Mouse (Mus musculus) hindbrain, embryonic 15.5 days (tissue): ENCODE measurements around the gene Fam151a. TPM values are rescaled to one million over a fixed set of nuclear protein-coding genes. Genes with fewer than 3 reads are reported as not detected.
"Not testable (repeated sequence)": the region's sequence is repeated elsewhere in the genome, so short reads cannot be mapped to it uniquely, and the experiment has no call there.

Experiments
- ATAC-seq: fragments of 200-750 bp; cut with Nextera tagmentation; 2 replicates; pipeline ENCODE4 v1.8.0; 2017; ENCODE audit warnings: low read depth, moderate number of reproducible peaks, moderate TSS enrichment; ENCODE audit not compliant: low FRiP score
- H3K27ac ChIP-seq: fragments of 300-500 bp; sonication (generic); replicated peaks from 2 replicates; pipeline ENCODE4 v1.5.1; 2015; ENCODE audit warnings: mild to moderate bottlenecking, inconsistent platforms
- H3K27me3 ChIP-seq: fragments of 300-500 bp; sonication (generic); 2 replicates; pipeline ENCODE4 v1.6.1; 2015; ENCODE audit warnings: control low read depth, inconsistent platforms
- H3K36me3 ChIP-seq: fragments of 300-500 bp; sonication (generic); 2 replicates; pipeline ENCODE4 v1.6.1; 2015; ENCODE audit warnings: control low read depth, inconsistent platforms
- H3K4me1 ChIP-seq: fragments of 300-500 bp; sonication (generic); replicated peaks from 2 replicates; pipeline ENCODE4 v1.6.1; 2015; ENCODE audit warnings: control low read depth, inconsistent platforms
- H3K4me2 ChIP-seq: fragments of 300-500 bp; sonication (generic); 2 replicates; pipeline ENCODE4 v1.6.1; 2015; ENCODE audit warnings: moderate library complexity, mild to moderate bottlenecking, inconsistent platforms
- H3K4me3 ChIP-seq: fragments of 300-500 bp; sonication (generic); 2 replicates; pipeline ENCODE4 v1.5.1; 2015; ENCODE audit warnings: mild to moderate bottlenecking, inconsistent platforms
- H3K9ac ChIP-seq: fragments of 300-500 bp; sonication (generic); 2 replicates; pipeline ENCODE4 v1.6.1; 2015; ENCODE audit warnings: inconsistent platforms
- H3K9me3 ChIP-seq: fragments of 300-500 bp; sonication (generic); 2 replicates; pipeline ENCODE4 v1.6.1; 2016; ENCODE audit warnings: control low read depth, inconsistent platforms
- WGBS: fragments of 180-500 bp; shearing (Covaris S2); methylation state at CpG from one replicate; pipeline ENCODE4 v1.1.7; 2015; 5-methylcytosine and 5-hydroxymethylcytosine counted together
- polyA plus RNA-seq: library from polyadenylated mRNA; unstranded; fragments of >200 nt; fragmentation: Nextera tagmentation; extraction: Ambion mirVana; gene quantifications from 2 replicates; pipeline ENCODE4 v1.2.1, GENCODE M21; 2015

Fam151a gene
- polyA plus RNA-seq, 1 experiment from 2014 or later: not detected

DNA sequence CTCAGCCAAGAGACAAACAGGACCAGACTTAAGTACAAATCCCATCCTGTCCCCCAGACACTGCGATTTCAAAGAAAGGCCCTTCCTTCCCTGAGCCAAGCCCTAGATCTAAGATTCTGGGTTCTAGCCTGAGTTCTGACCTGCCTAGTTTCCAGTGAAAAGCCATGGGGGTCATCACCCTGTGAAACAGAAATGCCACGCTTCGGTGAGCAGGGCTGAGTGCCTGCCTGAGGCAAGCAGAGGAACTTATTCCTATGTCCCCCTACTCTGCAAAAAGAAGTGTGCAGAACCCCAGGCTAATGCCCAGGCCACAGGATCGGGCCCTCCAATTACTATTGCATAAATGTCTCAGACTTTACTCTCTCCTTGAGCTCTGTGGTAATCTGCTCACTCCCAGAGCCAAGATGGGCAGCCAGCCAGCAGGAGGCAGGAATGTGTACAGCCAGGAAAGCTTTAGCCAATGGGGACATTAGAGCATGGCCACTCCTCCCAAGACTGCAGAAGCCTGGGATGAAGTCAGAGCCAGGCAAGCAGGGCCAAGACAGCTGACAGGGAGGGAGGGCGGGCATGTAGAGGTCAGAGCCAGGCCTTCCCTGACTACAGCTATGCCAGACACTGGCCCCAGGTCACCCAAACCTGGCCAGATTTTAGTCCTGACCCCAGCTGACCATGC, 44.6 kb downstream of the Fam151a start:
- H3K9ac ChIP-seq: no peak overlapping the region
- peak; percentile 87 for ATAC-seq
- no peak overlapping the region for H3K4me2 ChIP-seq
- no peak overlapping the region for H3K4me3 ChIP-seq
- peak overlapping the region; percentile 74 for H3K27ac ChIP-seq
- no peaks in the 10 kb centered on the region for H3K9me3 ChIP-seq
- H3K27me3 ChIP-seq: no peaks in the 10 kb centered on the region
- peaks cover 42% of the 10 kb centered on the region for H3K4me1 ChIP-seq
- no peaks in the 10 kb centered on the region for H3K36me3 ChIP-seq
- WGBS: 27% methylated on average over 5 of the region's 5 CpGs

DNA sequence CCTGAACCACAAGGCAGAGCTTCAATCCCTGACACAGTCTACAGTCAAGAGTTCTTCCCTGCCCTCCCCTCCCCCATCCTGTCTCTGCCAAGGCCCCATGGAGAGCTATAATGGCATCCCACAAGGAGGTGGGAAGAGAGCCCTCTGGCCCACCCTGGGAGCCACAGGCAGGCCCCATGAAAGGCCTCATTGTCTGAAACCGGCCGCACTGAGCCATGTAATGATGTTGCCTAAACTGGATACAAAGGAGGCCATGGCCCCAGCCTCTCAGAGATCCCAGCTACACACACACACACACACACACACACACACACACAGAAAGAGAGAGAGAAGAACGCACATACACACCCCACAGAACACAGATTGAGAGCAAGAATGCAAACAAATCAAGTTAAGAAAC, 46.4 kb downstream of the Fam151a start:
- H3K27ac ChIP-seq: no peak overlapping the region

DNA sequence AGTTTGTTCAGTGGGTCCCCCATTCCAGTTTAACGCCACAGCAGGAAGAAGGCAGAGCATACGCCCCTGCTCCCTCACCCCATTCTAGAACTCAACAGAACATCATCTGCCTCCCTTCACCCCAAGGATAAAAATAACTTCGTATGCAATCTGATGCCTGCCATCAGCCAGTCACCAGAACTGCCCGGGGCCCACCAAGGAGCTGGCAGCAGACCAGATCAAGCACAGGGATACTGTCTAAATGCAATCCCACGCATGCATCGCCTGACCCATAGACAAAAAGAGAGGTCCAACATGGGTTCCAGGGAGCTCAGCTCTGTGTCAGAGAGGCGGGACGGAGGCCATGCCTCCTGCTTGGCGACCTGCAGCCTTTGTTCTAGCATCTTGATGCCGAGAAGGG, 49.4 kb downstream of the Fam151a start:
- peaks cover 55% of the 10 kb centered on the region for H3K4me1 ChIP-seq

More for the DNA sequence above, 46.4 kb downstream of the Fam151a start:
- Histone ChIP-seq H3K36me3 (no peaks in the 10 kb centered on the region), H3K4me3 (no peak overlapping the region), H3K27me3 (no peaks in the 10 kb centered on the region), H3K9me3 (no peaks in the 10 kb centered on the region), H3K9ac (no peak overlapping the region), H3K4me1 (peaks cover 42% of the 10 kb centered on the region), H3K4me2 (no peak overlapping the region)
- WGBS: 8% methylated on average over 3 of the region's 3 CpGs
- ATAC-seq: peak; percentile 40

DNA sequence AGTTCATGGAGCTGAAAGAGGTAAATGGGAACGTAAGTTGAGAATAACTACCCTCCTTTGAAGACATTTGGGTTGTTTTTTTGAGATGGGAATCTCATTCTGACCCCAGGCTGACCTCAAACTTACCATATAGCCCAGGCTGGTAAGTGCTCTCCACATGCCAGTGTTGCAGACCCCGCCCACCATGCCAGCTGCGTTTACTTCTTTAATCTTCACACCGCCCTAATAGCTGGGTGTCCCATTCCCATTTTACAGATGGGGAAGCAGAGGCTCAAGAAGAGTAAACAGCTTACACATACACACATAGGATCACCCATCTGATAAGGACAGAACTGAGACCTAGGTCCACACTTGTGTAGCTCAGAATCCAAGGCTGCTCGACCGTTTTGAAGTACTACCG, 51.1 kb downstream of the Fam151a start:
- ATAC-seq: no peak
- Histone ChIP-seq H3K4me1 (peaks cover 44% of the 10 kb centered on the region), H3K27ac (0 out of 2 replicates have a peak overlapping the region, but pooled peaks have one; percentile 87), H3K27me3 (no peaks in the 10 kb centered on the region), H3K4me3 (no peak overlapping the region), H3K4me2 (no peak overlapping the region), H3K36me3 (no peaks in the 10 kb centered on the region), H3K9me3 (no peaks in the 10 kb centered on the region), H3K9ac (no peak overlapping the region)
- 91% methylated on average over 7 of the region's 7 CpGs for WGBS

More for the DNA sequence above, 49.4 kb downstream of the Fam151a start:
- H3K27me3 ChIP-seq: no peaks in the 10 kb centered on the region
- H3K4me2 ChIP-seq: no peak overlapping the region
- WGBS: 62% methylated on average over 10 of the region's 10 CpGs
- H3K9me3 ChIP-seq: no peaks in the 10 kb centered on the region
- H3K27ac ChIP-seq: no peak overlapping the region
- no peaks in the 10 kb centered on the region for H3K36me3 ChIP-seq
- H3K9ac ChIP-seq: no peak overlapping the region
- ATAC-seq: no peak
- H3K4me3 ChIP-seq: no peak overlapping the region

DNA sequence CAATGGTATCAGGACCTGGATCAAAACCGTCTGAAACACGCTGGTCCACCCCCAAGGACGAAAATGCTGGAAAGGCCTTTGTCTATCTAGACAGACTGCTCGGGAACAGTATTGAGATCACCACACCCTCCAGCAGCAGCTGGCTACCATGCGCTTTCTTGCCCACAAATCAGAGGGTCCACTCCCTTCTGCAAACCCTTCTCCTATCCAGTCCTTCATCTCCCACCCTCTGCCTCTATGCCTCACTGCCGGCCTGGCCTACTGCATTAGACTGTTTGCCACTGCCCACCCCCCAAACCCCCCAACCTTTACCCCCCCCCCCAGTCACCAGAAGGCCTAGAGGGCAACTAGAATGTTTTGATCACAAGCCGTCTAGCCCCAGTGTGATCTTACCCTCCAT, 51.7 kb downstream of the Fam151a start:
- peak; percentile 5 for ATAC-seq
- H3K27ac ChIP-seq: peak overlapping the region; percentile 87
- H3K4me3 ChIP-seq: no peak overlapping the region
- H3K4me1 ChIP-seq: peaks cover 42% of the 10 kb centered on the region
- no peak overlapping the region for H3K9ac ChIP-seq
- no peak overlapping the region for H3K4me2 ChIP-seq
- no peaks in the 10 kb centered on the region for H3K36me3 ChIP-seq
- WGBS: 47% methylated on average over 7 of the region's 7 CpGs
- no peaks in the 10 kb centered on the region for H3K27me3 ChIP-seq
- no peaks in the 10 kb centered on the region for H3K9me3 ChIP-seq

DNA sequence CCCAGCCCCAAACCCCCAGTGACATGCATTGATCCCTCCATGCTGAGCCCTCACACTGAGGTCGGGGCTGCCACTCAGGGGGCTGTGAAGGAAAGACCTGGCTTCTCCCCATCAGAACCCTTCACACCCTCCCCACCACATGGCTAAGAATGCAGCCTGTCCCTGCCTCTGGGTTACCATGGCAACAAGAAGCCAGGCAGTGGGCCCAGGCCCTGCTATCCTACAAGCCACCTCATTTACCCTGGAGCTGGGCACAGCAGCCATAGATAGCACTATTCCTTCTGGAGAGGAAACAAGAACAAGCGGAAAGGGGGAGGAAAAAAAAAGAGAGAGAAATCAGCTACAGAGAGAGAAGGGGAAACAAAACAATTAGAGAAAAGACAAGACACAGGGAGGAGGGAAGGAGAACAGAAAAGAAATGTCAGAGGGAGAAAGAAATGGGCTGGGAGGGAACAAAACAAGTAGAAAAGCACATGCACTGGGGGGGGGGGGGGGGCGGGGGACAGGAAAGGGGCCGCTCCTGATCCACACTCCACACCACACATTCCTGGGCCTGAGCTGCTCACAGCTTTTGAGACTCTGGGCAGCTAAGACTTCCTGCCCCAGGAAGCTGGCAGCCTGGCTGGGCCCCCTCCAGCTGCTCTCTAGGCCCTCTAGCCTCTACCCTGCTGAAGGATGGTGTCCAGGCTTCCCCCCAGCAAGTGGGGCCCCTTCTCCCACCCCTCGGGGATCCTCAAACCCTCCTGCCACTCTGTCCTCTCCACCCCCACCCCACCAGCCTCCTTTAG, 52.3 kb downstream of the Fam151a start:
- Histone ChIP-seq H3K27me3 (no peaks in the 10 kb centered on the region), H3K27ac (peak overlapping the region; percentile 87), H3K9ac (no peak overlapping the region), H3K36me3 (no peaks in the 10 kb centered on the region), H3K9me3 (no peaks in the 10 kb centered on the region), H3K4me2 (0 out of 2 replicates have a peak overlapping the region, but pooled peaks have one; percentile 4), H3K4me3 (no peak overlapping the region), H3K4me1 (peaks cover 36% of the 10 kb centered on the region)
- peak; percentile 90 for ATAC-seq
- 10% methylated on average over 3 of the region's 5 CpGs for WGBS

DNA sequence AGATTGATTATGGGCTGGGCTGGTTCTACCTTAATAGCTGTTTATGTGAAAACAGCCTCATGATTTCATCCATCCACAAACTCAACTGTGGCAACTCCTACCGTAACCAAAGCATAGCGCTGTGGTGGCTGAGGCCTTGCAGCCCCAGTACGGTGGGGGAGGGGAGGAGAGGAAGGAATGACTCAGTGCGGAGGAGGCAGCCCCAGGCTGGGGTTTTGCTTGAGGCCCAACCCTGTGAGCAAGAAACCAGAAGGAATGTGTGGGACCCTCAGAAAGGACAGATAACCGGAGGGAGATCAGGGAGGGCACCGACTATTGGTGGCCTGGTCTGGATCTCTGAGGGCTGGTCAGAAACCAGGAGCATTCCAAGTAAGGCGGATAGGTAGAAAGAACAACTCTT, 54.1 kb downstream of the Fam151a start:
- 60% methylated on average over 7 of the region's 7 CpGs for WGBS
- Histone ChIP-seq H3K9ac (no peak overlapping the region), H3K27ac (no peak overlapping the region), H3K9me3 (no peaks in the 10 kb centered on the region), H3K4me3 (no peak overlapping the region), H3K4me2 (no peak overlapping the region), H3K36me3 (no peaks in the 10 kb centered on the region), H3K4me1 (peaks cover 35% of the 10 kb centered on the region), H3K27me3 (no peaks in the 10 kb centered on the region)
- no peak for ATAC-seq

DNA sequence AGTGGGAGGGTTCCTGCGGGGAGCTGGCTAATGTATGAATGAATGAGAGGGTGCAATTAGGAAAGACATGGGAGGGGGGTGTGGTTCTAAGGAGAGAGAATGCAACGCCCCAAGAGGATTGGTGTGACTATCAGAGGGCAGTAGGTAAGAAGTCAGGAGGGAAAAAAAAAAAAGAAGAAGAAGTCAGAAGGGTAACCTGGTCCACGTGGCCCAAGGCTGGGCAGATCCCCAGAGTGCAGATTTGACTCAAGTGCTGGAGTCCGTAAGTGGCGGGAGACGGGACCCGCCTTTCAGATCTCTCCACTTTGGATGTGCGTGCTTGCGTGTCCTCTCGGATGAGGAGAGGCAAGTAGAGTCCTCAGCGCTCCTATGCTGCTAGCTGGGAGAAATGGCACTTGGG, 54.9 kb downstream of the Fam151a start:
- Histone ChIP-seq H3K9ac (no peak overlapping the region), H3K4me3 (no peak overlapping the region), H3K9me3 (no peaks in the 10 kb centered on the region), H3K4me2 (no peak overlapping the region), H3K27ac (no peak overlapping the region), H3K4me1 (peaks cover 35% of the 10 kb centered on the region), H3K36me3 (no peaks in the 10 kb centered on the region), H3K27me3 (no peaks in the 10 kb centered on the region)
- no peak for ATAC-seq
- 88% methylated on average over 11 of the region's 11 CpGs for WGBS

DNA sequence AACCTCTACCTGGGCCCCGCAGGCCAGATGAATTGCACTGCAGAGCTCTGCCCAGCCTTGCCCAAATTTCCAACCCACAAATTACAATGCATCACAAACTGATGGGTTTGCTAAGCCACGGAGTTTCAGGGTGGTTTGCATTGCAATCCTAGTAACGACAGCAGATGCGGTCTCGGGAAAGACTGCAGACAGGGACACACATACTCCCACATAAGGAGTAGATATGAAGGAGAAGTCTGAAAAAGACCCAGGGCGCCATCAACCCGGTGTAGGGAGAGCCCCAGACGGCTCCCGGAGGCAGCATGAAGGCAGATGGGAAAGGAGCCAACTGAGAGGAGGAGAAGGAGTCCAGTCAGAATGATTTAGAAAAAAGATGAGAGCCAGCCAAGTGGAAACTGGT, 56.0 kb downstream of the Fam151a start:
- no peak overlapping the region for H3K4me2 ChIP-seq
- H3K27me3 ChIP-seq: no peaks in the 10 kb centered on the region
- H3K27ac ChIP-seq: no peak overlapping the region
- peaks cover 35% of the 10 kb centered on the region for H3K4me1 ChIP-seq
- 53% methylated on average over 9 of the region's 9 CpGs for WGBS
- H3K4me3 ChIP-seq: no peak overlapping the region
- no peak overlapping the region for H3K9ac ChIP-seq
- no peaks in the 10 kb centered on the region for H3K36me3 ChIP-seq
- no peak for ATAC-seq
- H3K9me3 ChIP-seq: no peaks in the 10 kb centered on the region

DNA sequence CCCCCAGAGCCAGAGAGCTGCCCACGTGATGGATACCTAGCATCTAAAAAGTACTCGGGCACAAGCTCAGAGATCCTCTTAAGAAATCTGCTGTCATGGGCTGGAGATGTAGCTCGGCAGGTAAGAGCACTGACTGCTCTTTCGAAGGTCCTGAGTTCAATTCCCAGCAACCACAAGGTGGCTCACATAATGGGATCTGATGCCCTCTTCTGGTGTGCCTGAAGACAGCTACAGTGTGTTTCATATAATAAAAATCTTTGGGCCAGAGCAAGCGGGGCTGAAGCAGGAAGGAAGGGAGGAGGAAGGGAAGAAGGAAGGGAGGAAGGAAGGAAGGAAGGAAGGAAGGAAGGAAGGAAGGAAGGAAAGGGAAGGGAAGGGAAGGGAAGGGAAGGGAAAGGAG, 56.5 kb downstream of the Fam151a start:
- peaks cover 34% of the 10 kb centered on the region for H3K4me1 ChIP-seq
- not testable (repeated sequence) for H3K27ac ChIP-seq, H3K4me3 ChIP-seq, H3K9ac ChIP-seq, H3K36me3 ChIP-seq, H3K4me2 ChIP-seq, H3K9me3 ChIP-seq, ATAC-seq, H3K27me3 ChIP-seq
- WGBS: 81% methylated on average over 5 of the region's 5 CpGs

DNA sequence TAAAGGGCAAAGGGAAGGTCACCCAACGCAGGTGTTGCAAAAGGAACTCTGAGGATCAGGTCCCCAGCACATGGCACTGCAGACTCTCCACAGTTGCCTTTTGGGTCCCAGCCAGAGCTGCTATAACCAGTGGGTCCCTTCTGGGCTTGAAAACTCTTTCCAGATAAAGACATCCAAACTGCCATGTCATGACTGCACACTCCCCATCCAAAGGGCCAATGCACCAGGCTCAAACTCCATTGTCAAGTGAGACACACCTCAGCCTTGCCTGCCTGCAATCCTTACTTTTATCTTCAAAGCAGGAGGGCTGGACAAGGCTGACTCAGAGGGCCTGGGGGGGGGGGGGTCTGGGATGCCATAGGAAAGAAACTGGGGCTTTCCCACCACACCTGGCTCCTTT, 57.2 kb downstream of the Fam151a start:
- H3K9me3 ChIP-seq: no peaks in the 10 kb centered on the region
- no peak overlapping the region for H3K4me3 ChIP-seq
- H3K27ac ChIP-seq: no peak overlapping the region
- no peaks in the 10 kb centered on the region for H3K27me3 ChIP-seq
- no peaks in the 10 kb centered on the region for H3K36me3 ChIP-seq
- no peak overlapping the region for H3K9ac ChIP-seq
- peaks cover 27% of the 10 kb centered on the region for H3K4me1 ChIP-seq
- WGBS: 95% methylated on average over 1 of the region's 1 CpGs
- H3K4me2 ChIP-seq: no peak overlapping the region
- ATAC-seq: no peak

DNA sequence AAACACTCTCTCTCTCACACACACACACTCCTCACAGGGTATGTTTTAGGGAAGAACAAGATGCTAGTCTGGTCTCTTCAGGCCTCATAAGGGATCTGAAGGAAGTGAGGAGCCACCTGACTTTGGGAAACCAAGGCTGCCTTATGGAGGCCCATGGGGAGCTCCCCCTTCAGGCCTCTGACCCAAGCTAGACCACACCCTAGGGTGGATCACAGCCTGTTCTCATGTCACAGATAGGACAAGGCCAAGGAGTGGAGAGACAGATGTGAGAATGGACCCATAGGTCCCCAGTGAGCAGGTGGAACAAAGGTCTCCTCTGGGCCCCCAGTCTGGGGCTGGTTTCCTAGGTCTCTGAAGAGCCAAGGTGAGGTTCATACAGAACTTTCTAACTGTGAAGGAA, 58.6 kb downstream of the Fam151a start:
- Histone ChIP-seq H3K4me1 (peaks cover 14% of the 10 kb centered on the region), H3K27ac (no peak overlapping the region), H3K4me2 (no peak overlapping the region), H3K4me3 (no peak overlapping the region), H3K9me3 (no peaks in the 10 kb centered on the region), H3K9ac (no peak overlapping the region), H3K27me3 (no peaks in the 10 kb centered on the region), H3K36me3 (no peaks in the 10 kb centered on the region)
- no peak for ATAC-seq
